Mouse (Mus musculus) kidney, adult 8-10 months (tissue): ENCODE results near the gene Nsun3.
A peak's percentile ranks its signal among the peaks of the same experiment; 100 is the strongest.

ENCODE experiments used
- DNase-seq, 2 experiments: peaks; one replicate each; pipeline ENCODE4 v3.0.0; 2022

Gene Nsun3

DNA sequence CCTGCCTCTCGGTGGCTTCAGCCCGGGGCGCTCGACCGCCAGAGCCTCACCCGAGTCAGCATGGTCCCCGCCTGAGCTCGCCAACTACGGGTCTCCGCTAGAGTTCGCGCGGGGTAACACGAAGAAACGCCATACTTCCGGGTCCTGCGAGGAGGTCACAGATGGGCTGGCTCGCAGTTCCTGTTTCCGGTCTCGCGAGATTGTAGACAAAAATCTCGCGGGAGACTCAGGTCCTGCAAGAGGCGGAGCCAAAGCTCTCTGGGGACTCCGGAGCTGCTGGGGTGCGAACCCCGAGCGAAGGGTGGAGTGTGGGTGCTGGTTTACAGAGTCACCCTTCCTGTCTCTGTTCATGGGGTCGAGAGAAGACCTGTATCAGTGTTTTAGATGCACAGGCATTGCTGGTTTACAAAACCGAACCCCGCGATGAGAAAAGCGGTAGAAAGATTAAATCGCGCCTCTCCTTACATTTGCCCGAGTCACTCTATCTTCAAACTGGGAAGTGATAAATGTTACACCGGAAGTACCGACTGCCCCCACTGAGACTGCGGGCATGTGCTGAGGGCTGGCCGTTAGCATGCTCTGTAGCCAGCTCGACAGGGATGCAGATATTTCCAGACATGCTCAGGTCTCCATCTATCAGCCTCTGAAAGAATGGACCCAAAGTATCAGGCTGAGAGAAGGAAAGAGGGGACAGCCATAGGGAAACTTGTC is at the start of gene Nsun3:
Gene Nsun3, minus strand, starts transcription at position 198 of the 711 bp plus-strand sequence.
- peak; percentile 93 to 95 for DNase-seq

DNA sequence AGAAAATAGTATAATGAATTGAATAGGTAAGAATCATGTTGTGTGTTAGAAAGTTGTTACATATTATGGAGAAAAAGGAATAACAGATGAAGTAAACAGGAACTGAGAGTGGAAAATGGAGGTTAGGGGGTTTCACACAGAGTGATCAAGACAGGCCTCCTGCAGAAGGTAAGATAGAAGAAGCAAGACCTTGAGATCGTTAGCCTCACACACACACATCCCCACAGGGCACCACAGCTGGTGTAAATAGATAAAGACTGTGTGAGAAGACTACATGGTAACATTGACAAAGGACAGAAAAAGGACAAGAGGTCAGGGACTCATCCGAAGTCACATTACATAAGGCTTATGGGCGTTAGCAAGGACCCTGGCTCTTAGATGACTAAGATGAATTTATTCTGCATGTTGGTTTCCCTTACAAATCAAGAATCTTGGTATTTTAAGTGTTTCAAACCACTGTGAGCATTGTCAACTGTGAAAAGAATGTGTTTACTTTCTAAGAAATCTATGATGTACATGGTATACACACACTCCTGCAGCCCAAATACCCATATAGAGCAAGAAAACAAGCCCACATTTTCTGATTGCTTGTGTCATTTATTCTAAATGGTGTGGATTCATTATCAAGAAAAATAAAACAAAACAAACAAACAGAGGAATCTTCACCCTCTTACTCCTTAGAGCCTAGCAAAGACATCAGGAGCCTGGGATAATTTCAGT is 47.6 kb upstream of the Nsun3 start:
- DNase-seq: no peak

DNA sequence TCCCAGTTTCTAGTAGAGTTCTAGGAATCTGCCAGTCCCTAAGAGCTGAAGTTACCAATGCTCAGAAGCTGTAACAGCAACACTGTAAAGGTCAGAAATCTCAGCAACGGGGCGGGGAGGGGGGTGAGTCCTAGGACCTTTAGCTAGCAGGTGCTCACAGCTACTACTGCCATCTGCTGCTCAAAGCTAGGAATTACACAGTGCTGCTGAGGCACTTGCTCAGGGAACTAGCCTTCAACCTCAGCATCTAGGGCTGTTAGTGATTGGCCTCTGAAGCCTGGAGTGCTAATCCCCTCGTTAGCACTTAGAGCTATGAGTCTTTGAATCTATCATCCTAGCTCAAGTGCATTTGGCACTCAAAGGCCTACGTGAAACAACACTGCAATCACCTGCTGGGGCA is 45.9 kb upstream of the Nsun3 start:
- peak; percentile 15 to 45 for DNase-seq

DNA sequence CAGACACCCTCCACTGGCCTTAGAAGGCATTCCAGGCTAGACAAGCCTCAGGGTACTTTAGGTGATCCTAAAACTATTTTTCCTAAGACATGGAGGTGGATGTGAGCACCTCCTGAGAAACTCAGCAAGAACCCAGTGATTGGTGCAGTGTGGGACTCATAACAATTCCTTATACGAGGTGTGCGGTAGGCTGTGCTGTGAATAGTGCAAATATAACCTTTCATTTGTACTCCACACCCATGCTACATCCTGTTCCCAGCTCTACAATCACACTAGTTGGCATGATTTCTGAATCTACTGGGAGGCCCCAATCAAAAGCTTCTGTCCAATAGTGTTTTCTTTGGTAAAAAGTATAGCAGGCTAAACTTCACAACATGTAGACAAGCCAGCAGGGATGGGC is 45.4 kb upstream of the Nsun3 start:
- DNase-seq: no peak

DNA sequence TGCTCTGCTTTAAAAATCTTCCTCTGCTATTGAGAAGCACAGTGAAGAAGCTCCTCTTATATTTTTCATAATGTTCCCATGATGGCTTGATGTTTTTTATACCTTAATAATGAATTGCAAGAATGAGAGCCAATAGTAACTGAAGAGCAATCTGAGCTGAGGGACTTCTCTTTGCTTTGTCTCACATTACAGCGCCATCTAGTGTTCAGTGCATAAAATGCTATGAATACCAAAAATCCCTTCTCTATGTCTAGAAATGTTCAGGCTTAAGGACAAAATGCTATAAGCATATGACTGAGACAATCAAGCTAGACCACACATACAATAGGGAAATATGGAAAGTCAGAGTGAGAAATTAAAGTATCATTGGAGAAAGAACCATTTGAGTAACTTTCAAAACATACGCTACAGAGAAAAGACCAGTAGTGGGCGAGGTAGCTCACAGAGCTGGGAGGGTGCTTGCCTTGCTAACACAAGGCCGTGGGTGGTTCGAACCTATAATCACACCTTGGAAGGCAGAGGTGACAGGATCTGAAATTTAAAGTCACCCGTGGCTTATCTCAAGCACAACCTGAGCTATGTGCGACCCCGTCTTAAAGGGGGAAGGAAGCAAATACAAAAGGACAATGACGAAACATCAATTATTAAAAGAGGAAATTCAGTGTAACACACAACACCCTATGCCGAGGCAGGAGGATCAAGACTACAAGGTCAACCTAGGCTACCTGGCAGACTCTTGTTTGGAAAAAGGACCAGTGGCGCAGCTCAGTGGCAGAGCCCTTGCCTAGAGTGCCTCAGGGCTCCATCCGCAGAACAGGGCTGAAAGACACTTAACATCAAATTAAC is 39.8 kb upstream of the Nsun3 start:
- peak in 1 of 2 experiments; percentile 14 for DNase-seq

DNA sequence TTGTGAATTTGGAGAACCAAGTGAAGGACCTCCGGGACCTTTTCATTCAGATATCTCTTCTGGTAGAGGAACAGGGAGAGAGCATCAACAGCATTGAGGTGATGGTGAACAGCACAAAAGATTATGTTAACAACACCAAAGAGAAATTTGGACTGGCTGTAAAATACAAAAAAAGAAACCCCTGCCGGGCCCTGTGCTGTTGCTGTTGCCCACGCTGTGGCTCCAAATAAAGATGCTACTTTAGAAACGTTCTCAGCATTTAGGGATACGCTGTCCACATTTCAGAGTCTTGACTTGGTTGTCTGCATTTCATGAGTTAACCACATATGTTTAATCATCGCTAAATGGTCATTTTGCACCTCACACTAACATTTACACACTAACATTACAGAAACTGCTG is 35.9 kb upstream of the Nsun3 start:
- DNase-seq: no peak

DNA sequence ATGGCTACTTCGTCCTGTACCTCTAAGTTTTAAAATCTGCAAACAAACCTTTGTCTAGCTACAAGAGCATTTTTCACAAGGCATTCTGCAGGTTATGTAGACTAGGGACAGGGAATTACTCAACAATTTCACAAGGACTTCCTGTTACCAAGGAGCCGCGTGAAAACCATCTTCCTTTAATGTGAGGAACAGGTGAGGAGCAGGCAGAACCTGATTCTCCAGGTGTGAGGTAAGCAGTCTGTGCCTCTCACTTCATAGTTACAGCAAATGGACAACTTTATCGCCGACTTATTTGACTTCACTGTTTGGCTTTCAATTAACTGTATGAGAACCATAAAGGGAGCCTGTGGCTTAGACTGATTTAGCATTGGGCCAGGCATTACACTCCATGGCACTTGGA is 27.9 kb upstream of the Nsun3 start, which contains the start of gene Stx19:
Gene Stx19, plus strand, starts transcription at position 186 of the 400 bp plus-strand sequence.
- no peak for DNase-seq

DNA sequence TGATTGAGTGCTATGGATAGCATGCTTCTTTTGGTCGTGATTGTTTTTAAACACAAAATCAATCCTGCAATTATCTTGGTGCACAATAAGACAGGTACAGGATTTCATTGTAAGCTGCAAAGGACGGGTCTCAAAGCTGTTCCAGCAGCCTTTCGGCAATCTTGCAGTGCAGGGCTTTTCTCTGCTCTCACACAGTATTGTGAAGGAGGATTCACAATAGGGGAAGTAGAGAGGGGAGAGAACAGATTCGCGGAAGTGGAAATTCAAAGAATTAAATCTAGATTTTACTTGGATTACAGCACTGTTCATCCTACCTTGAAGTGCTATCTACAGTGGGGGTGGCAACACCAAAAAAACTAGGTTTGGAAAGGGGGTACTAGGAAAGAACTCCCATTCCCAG is 27.2 kb upstream of the Nsun3 start:
- DNase-seq: no peak

DNA sequence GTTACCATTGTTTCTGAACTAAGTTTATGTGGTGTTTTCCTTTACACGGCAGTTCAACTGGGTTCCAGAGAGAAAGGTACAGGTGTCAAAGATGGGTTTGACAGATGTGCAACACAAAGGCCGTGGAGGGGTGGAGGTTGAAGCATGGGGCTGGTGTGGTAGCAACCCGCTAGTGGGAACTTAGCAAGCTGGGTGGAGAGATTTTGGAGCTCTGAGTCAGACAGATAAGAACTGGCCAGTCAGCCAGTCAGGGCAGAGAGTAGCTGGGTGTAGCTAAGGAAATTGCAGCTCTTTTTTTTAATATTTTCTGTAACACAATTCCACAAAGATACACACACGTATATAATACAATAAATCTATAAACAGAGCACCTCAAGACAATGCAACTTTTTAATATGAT is 24.2 kb upstream of the Nsun3 start:
- DNase-seq: no peak

DNA sequence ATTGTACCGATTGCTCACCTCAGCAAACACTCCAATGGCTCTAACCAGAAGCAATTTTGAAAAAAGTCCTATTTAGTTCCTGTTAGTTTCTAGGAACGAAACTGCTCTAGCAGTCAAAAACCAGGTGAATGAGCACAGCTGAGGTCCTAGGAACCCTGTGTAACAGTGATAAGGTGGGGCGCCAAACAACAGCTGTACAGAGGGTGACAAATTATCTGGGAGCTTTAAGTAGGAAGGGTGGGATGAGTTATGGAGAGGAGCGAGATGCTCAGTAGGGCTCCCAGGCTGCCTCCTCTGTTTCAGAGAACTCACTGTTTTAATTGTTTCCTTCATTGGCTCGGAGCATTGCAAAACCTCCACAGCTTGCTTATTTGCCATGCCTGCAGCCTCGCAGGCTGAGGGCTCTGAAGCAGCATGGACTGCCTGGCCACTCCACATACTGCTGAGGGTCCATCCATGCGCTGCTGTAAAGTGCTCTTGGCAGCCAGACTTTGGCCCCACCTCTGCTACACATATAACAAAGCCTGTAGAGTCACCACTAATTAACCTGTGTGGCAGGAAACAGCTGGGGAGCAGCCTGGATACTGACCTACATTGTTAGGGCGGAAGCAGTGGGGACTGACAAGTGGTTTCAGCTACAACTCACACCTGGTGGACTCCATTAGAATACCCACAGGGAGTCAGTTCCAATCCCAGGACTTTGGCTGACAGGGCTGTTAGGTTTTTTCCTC is 20.8 kb upstream of the Nsun3 start:
- no peak for DNase-seq

DNA sequence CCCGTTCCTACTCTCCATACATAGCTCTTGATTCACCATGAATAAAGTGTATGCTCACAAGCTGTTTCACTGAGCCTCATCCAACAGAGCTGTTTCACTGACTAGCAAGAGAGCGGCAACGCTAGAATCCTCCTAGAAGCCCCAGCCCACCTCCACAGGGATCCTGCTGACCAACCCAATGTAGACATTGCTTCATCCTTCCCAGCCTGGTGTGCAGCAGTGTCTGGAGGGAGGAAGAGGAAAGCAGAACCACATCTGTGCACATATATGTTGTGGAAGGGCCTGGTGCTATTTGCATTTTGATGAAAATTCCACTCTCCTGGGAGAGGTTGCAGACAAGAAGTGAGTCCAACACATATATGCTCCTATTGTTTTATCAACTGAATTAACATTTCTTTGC is 18.0 kb upstream of the Nsun3 start:
- DNase-seq: no peak

DNA sequence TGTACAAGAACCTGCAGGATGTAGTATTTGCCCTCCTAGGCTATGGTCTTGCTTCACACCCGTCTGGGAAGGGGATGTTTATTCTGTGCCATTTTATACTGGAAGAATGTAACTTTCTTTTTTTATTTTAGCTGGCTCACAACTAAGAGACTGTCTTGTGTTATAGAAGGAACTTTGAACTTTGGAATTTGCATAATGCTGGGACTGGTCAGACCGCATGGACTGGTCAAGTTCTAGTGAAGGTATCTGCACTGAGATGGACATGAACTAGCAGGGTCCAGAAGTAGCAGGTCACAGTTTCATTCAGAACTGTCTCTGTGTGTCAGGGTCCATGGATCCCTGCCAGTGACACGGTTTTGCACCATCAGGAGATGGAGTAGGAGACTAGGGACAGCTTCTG is 13.2 kb upstream of the Nsun3 start:
- no peak for DNase-seq

DNA sequence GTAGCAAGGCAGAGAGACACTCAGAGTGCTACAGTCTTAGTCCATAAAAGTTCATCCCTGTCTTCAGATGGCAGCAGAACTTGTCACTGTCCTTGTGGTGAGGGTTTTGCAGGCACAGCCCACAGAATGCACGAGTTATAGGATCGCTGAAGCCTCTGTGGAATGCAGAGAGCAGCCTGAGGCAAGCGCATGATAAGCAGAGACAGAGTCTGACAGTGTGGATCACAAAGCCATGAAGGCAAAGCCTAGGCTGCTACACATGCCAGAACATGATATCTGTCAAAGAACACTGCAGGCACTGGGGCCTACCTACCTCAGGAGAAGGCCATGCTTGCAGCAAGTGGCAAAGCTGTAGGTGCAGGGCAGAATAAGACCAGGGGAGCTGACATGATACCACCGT is 12.8 kb upstream of the Nsun3 start:
- DNase-seq: no peak

DNA sequence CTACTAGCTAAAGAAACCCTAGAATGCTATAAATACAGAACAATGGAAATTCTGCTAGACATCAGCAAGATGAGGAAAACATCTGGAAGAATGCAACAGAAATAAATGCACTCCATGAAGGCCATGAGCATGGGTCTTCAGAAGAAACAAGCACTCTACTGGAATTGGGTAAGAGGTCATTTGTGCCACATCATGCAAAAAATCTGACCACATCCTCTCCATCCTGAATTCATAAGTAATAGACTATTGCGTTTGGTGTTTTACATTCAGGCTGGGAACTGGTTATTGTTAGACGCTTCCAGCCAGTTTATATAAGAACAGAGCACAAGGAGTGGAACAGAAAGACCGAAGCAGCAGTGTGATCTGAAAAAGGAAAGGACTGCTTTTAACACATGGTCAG is 12.2 kb upstream of the Nsun3 start:
- no peak for DNase-seq

DNA sequence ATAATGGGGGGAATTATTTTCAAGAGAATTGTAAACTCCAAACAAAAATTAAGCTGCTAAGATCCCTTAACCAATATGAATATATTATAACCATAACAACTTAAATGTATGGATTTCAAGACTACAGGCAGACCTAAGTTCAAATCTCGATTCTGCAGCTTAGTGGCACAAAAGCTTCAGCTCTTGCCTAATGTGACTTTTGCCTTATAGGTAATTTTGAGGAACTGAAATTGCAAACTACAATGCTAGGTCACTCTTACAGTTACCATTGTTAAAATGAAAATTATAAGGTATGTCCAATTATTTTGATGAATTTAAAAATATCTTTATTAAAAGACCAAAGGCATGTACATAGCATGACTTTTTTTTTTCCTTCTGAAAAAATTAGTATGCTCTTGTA is 10.0 kb upstream of the Nsun3 start:
- no peak for DNase-seq

DNA sequence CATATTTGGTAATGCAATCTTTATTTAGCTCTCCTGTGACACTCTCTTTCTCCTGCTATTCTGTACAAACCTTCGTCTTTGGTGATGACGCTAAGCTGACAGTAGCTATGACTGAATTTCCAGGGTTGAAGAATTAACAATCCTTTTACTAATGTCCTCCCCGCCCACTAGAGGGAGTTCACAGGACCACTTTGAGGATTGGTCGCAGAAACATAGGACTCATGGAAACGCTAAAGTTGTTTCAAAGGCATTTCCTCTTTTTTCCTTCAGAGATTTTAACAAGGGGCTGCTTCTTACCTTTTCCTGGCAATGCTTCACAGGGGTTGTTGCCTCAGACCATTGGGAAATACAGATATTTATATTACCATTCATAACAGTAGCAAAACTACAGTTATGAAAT is 4.4 kb downstream of the Nsun3 start:
- DNase-seq: no peak

DNA sequence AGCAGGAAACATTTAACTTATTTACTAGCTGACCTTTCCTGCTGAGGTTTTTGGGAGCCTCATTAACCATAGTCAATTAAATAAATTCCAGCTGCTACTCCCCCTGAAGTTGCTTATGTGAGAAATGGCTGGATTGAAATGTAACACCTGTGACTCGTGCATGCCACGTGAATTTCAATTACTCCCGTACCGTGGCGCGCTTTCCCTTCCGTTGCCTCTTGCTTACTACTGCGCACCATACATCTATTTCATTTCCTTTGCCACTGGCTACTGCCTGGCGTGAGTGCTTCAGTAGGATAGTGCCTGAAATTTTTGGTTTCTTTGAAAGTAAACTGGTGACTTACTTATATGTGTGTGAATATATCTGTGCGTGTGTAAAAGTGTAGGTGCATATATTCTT is 8.3 kb downstream of the Nsun3 start:
- no peak for DNase-seq

DNA sequence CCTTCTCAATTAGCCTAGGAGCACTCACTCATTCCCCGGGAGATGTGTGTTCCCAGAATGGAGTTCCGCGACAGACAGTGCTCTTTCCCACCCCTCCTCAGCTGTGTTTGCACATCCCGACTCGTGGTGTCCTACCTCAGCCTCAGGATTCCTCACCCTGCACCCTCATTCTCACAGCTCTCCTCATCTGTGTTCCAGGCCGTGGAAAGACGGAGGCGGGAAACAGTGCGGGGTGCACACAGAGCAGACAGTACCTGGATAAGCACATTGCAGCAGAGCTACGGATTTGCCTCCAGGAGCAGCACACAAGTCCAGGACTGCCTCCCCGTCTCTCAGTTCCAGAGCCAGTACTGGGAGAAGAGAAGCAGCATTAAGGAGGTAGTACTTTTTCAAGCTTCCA is 10.6 kb downstream of the Nsun3 start:
- no peak for DNase-seq

DNA sequence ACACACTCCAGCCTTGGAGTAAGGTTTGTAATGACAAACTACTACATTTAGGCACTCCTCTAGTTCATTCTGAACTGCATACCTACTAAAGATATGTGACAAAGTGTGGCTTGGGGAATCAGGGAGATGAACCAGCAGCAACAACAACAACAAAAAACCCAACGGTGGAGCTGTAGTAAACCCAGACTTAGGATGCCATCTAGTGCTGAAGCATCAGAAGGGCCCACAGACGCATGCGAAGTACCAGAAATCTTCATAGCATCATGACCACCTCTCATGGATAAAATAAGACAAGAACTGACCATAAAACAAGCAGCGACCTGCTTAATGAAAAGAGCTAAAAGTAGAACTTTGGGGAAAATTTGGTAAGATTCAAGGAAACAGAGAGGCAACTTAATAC is 13.2 kb downstream of the Nsun3 start:
- DNase-seq: no peak

DNA sequence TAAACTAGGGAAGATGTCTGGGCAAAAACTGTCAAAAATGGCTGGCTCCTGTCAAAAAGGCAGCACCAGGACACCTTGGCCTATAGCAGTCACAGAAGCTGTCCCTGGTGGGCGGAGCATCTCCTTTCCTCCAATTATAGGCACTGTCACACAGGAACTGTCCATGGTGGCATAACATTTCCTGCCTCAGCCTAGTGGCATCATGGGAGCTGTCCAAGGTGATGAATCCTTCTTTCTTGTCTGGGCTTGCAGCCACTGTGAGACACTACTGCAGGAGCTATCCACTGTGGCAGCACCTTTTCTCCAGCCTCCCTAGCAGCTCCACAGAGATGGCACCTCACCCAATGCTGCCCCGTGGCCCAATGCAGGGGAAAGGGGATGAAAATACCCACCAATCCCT is 28.3 kb downstream of the Nsun3 start:
- DNase-seq: peak in 1 of 2 experiments; percentile 9

DNA sequence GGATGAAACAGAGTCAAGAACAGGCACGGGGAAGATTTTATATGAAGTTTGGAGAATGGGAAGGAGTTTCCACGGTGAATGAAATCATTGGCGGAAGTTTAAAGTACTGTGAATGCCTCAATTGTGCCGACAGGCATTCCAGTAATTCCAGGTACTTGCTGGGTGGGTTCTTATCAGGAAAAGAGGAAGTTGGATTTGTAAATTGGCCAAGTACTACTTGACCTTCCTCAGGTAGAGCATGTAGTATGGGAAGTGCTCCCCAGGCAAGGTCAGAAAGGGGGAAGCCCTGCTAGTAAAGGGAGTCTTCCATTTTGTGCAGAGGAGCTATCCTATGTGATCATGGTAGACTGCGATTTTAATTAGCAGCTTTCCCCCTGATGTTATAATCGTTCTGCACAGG is 31.3 kb downstream of the Nsun3 start:
- DNase-seq: no peak

DNA sequence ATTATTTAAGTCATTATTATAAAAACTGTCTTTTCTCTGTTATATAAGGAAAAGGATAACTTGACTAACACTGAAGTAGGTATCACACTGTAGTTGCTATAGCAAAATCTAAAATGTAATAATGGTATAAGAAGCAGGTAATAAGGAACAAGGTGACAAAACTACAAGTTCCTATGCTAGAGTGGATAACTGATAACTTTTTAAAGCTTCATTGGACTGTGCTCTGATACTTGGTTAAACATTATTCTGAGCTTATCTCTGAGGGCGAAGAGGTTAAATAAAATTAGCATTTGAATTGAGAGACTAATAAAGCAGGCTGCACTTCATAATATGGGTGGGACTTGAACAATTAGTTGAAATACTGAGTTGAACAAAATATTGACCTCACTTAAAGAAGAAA is 33.0 kb downstream of the Nsun3 start:
- no peak for DNase-seq

DNA sequence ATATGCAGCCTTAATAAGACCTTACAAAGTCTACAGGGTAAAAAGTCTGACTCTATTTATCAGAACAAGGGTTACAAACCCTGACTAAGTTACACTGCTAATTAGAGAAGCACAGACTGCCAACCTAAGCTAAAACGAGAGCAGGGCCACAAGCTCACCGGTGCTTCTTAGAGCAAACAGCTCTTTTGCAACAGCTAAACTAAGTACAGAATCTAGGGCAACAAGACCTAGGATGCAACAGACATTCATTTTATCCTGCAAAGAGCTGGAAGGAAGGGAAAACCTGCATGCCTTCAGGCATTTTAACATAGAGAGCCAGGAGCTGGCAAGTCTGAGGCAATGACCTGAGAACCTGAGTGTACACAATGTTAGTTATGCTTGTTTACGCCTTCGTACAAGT is 33.5 kb downstream of the Nsun3 start:
- no peak for DNase-seq
